Mouse (Mus musculus): ENCODE measurements around the gene Epn3.

DNA sequence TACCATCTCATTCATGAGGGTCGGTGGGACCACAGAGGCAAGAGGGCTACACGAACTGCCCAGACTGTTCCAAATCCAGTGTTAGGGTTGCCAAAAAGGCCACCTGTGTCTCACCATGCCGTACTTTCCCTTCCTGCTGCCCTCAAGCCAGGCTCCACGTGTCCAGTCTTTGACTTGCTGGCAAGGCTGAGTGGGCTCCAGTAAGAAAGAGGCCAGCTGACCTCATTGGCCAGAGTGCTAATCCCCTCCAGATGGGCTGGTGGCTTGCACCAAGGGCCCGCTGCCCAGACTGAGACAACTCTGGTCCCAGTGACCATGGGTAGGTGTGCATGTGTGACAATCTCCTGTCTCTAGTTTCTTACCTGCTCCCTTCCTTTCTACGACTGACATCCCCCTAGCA is 22.1 kb downstream of the Epn3 start:
- TF ChIP-seq CTCF (IDR thresholded peaks at IDR 0.05) (no peak), EP300 (IDR thresholded peaks at IDR 0.05) (no peak)

All from lung, postnatal 0 days (tissue).